Mouse (Mus musculus) macrophage (primary cell): ENCODE data around the gene Atp9a. TPM values are rescaled to one million over a fixed set of nuclear protein-coding genes. Genes with fewer than 3 reads are reported as not detected.

Experiments used
- H3K27ac ChIP-seq: fragments of 350-480 bp; formaldehyde crosslinking; 2 replicates; pipeline ENCODE4 v1.9.0; 2021
- H3K36me3 ChIP-seq: fragments of 350-480 bp; formaldehyde crosslinking; 2 replicates; pipeline ENCODE4 v1.9.0; 2021; ENCODE audit errors: inconsistent target
- H3K4me3 ChIP-seq: fragments of 350-480 bp; formaldehyde crosslinking; 2 replicates; pipeline ENCODE4 v1.9.0; 2021; ENCODE audit errors: inconsistent target
- H3K79me2 ChIP-seq: fragments of 350-480 bp; formaldehyde crosslinking; 2 replicates; pipeline ENCODE4 v1.9.0; 2021; ENCODE audit errors: inconsistent target
- WGBS: methylation state at CpG from one replicate; pipeline ENCODE4 v1.1.7; 2026; ENCODE audit warnings: inconsistent platforms; ENCODE audit not compliant: missing documents; 5-methylcytosine and 5-hydroxymethylcytosine counted together
- polyA plus RNA-seq: library from polyadenylated mRNA; stranded (reverse); fragments of 250-400 nt; gene quantifications from 3 replicates; pipeline ENCODE4 v1.2.4, GENCODE M21; 2018; ENCODE audit warnings: inconsistent platforms

Gene Atp9a
- polyA plus RNA-seq, 1 experiment from 2014 or later, result 0.39 TPM

- Histone ChIP-seq H3K27ac (no peak overlapping the region), H3K4me3 (no peak overlapping the region), H3K79me2 (no peaks in the 10 kb centered on the region), H3K36me3 (no peaks in the 10 kb centered on the region)
- 86% methylated on average over 17 of the region's 19 CpGs for WGBS
Measured at GRCm38 (mm10) chr2:168679381-168680199, 62.6 kb downstream of the Atp9a start.

- H3K79me2 ChIP-seq, result no peaks in the 10 kb centered on the region
- no peak overlapping the region for H3K27ac ChIP-seq
- WGBS, result 83% methylated on average over 15 of the region's 15 CpGs
- H3K4me3 ChIP-seq, result no peak overlapping the region
- H3K36me3 ChIP-seq, result no peaks in the 10 kb centered on the region
Measured at GRCm38 (mm10) chr2:168678662-168679294, 63.4 kb downstream of the Atp9a start.

GRCm38 (mm10) chr2:168677650-168678049 lies 64.6 kb downstream of the Atp9a start:
- Histone ChIP-seq H3K4me3 (no peak overlapping the region), H3K36me3 (no peaks in the 10 kb centered on the region), H3K79me2 (no peaks in the 10 kb centered on the region), H3K27ac (no peak overlapping the region)
- WGBS, result 91% methylated on average over 9 of the region's 9 CpGs

- WGBS, result 92% methylated on average over 8 of the region's 9 CpGs
- Histone ChIP-seq H3K4me3 (no peak overlapping the region), H3K36me3 (no peaks in the 10 kb centered on the region), H3K27ac (no peak overlapping the region), H3K79me2 (no peaks in the 10 kb centered on the region)
Measured at GRCm38 (mm10) chr2:168671724-168672123, 70.5 kb downstream of the Atp9a start.

- H3K4me3 ChIP-seq, result no peak overlapping the region; the same call in 1 of the 2 replicates
- 93% methylated on average over 14 of the region's 14 CpGs for WGBS
Measured at GRCm38 (mm10) chr2:168670241-168670640, 72.0 kb downstream of the Atp9a start.

GRCm38 (mm10) chr2:168669762-168670161 lies 72.4 kb downstream of the Atp9a start:
- H3K79me2 ChIP-seq, result no peaks in the 10 kb centered on the region
- 89% methylated on average over 13 of the region's 13 CpGs for WGBS
- H3K4me3 ChIP-seq, result no peak overlapping the region; the same call in 1 of the 2 replicates
- no peak overlapping the region for H3K27ac ChIP-seq
- H3K36me3 ChIP-seq, result no peaks in the 10 kb centered on the region

More at GRCm38 (mm10) chr2:168670241-168670640, 72.0 kb downstream of the Atp9a start:
- H3K36me3 ChIP-seq, result no peaks in the 10 kb centered on the region
- no peaks in the 10 kb centered on the region for H3K79me2 ChIP-seq
- no peak overlapping the region for H3K27ac ChIP-seq

- no peak overlapping the region for H3K4me3 ChIP-seq
- WGBS, result 60% methylated on average over 13 of the region's 13 CpGs
Measured at GRCm38 (mm10) chr2:168667745-168668144, 74.5 kb downstream of the Atp9a start.

GRCm38 (mm10) chr2:168665680-168666079 lies 76.5 kb downstream of the Atp9a start:
- Histone ChIP-seq H3K79me2 (no peaks in the 10 kb centered on the region), H3K4me3 (no peak overlapping the region), H3K36me3 (no peaks in the 10 kb centered on the region), H3K27ac (no peak overlapping the region)
- 98% methylated on average over 4 of the region's 4 CpGs for WGBS

More at GRCm38 (mm10) chr2:168667745-168668144, 74.5 kb downstream of the Atp9a start:
- H3K36me3 ChIP-seq, result no peaks in the 10 kb centered on the region
- H3K79me2 ChIP-seq, result no peaks in the 10 kb centered on the region
- H3K27ac ChIP-seq, result no peak overlapping the region

GRCm38 (mm10) chr2:168663716-168664115 lies 78.5 kb downstream of the Atp9a start:
- WGBS, result 77% methylated on average over 5 of the region's 5 CpGs
- Histone ChIP-seq H3K79me2 (no peaks in the 10 kb centered on the region), H3K4me3 (no peak overlapping the region), H3K27ac (no peak overlapping the region), H3K36me3 (no peaks in the 10 kb centered on the region)

- no peaks in the 10 kb centered on the region for H3K36me3 ChIP-seq
- H3K27ac ChIP-seq, result no peak overlapping the region
- no peak overlapping the region for H3K4me3 ChIP-seq
- WGBS, result 92% methylated on average over 7 of the region's 7 CpGs
- no peaks in the 10 kb centered on the region for H3K79me2 ChIP-seq
Measured at GRCm38 (mm10) chr2:168663216-168663615, 79.0 kb downstream of the Atp9a start.

GRCm38 (mm10) chr2:168661802-168662201 lies 80.4 kb downstream of the Atp9a start:
- H3K79me2 ChIP-seq, result no peaks in the 10 kb centered on the region
- no peak overlapping the region for H3K27ac ChIP-seq
- WGBS, result 84% methylated on average over 15 of the region's 15 CpGs
- no peak overlapping the region for H3K4me3 ChIP-seq
- no peaks in the 10 kb centered on the region for H3K36me3 ChIP-seq

- WGBS, result 69% methylated on average over 5 of the region's 5 CpGs
- Histone ChIP-seq H3K79me2 (no peaks in the 10 kb centered on the region), H3K27ac (no peak overlapping the region), H3K36me3 (no peaks in the 10 kb centered on the region), H3K4me3 (no peak overlapping the region)
Measured at GRCm38 (mm10) chr2:168660344-168660743, 81.9 kb downstream of the Atp9a start.

GRCm38 (mm10) chr2:168658551-168658950 lies 83.7 kb downstream of the Atp9a start:
- no peaks in the 10 kb centered on the region for H3K36me3 ChIP-seq
- H3K79me2 ChIP-seq, result no peaks in the 10 kb centered on the region
- WGBS, result 93% methylated on average over 11 of the region's 11 CpGs
- no peak overlapping the region for H3K4me3 ChIP-seq
- no peak overlapping the region for H3K27ac ChIP-seq

- Histone ChIP-seq H3K4me3 (no peak overlapping the region), H3K79me2 (no peaks in the 10 kb centered on the region), H3K36me3 (no peaks in the 10 kb centered on the region), H3K27ac (no peak overlapping the region)
- 81% methylated on average over 16 of the region's 16 CpGs for WGBS
Measured at GRCm38 (mm10) chr2:168656569-168657308, 85.5 kb downstream of the Atp9a start.
